Mouse (Mus musculus): ENCODE data around the gene Mgat5. TPM values are rescaled to one million over a fixed set of nuclear protein-coding genes. Genes with fewer than 3 reads are reported as not detected.

Gene Mgat5
- total RNA-seq, 1 experiment = 11.0 TPM

- in situ Hi-C loops (cut with MboI; ENCODE audit: low sequenced_read_pairs in 2 of 2, unreplicated experiment in 2 of 2) = no loop called here
- Histone ChIP-seq H3K4me1 (ENCODE audit: control insufficient read depth in 2 of 2, insufficient read depth in 2 of 2, low read length in 2 of 2, poor library complexity in 1 of 2) (peaks cover 3 to 6% of the 10 kb centered on the region in 2 experiments; a peak in 3 of 4 replicates), H3K4me3 (ENCODE audit: insufficient read depth in 1 of 2, low read depth in 1 of 2, low read length in 2 of 2, poor library complexity in 1 of 2, severe bottlenecking in 1 of 2) (no peak overlapping the region), H3K36me3 (ENCODE audit: control insufficient read depth, insufficient read depth, low read length, poor library complexity, severe bottlenecking) (peaks cover 2% of the 10 kb centered on the region; the same call in 1 of the 2 replicates), H3K27ac (ENCODE audit: insufficient read depth, low read depth, low read length, poor library complexity, severe bottlenecking) (no peak overlapping the region), H3K9ac (ENCODE audit: insufficient read depth, low read depth, low read length, poor library complexity, severe bottlenecking) (no peak overlapping the region), H3K9me3 (ENCODE audit: control insufficient read depth, insufficient read depth, low read depth, low read length) (no peaks in the 10 kb centered on the region)
- no peak for DNase-seq (ENCODE audit: low read depth, low spot score)
- TF ChIP-seq HCFC1 (IDR thresholded peaks at IDR 0.05; ENCODE audit: borderline replicate concordance, insufficient read depth, low read length) (no peak), CHD2 (IDR thresholded peaks at IDR 0.05; ENCODE audit: low read depth, low read length) (no peak)
These were observed 116.8 kb downstream of the Mgat5 start for GRCm38 (mm10) chr1:127321638-127322037.

- Histone ChIP-seq H3K4me1 (ENCODE audit: control insufficient read depth in 2 of 2, insufficient read depth in 2 of 2, low read length in 2 of 2, poor library complexity in 1 of 2) (peaks cover 3 to 6% of the 10 kb centered on the region in 2 experiments; a peak in 3 of 4 replicates), H3K27ac (ENCODE audit: insufficient read depth, low read depth, low read length, poor library complexity, severe bottlenecking) (no peak overlapping the region), H3K36me3 (ENCODE audit: control insufficient read depth, insufficient read depth, low read length, poor library complexity, severe bottlenecking) (peaks cover 2% of the 10 kb centered on the region; the same call in 1 of the 2 replicates), H3K9ac (ENCODE audit: insufficient read depth, low read depth, low read length, poor library complexity, severe bottlenecking) (no peak overlapping the region), H3K4me3 (ENCODE audit: insufficient read depth in 1 of 2, low read depth in 1 of 2, low read length in 2 of 2, poor library complexity in 1 of 2, severe bottlenecking in 1 of 2) (no peak overlapping the region), H3K9me3 (ENCODE audit: control insufficient read depth, insufficient read depth, low read depth, low read length) (no peaks in the 10 kb centered on the region)
- TF ChIP-seq CHD2 (IDR thresholded peaks at IDR 0.05; ENCODE audit: low read depth, low read length) = no peak
- no peak for TF ChIP-seq ZC3H11A (IDR thresholded peaks at IDR 0.05; ENCODE audit: borderline replicate concordance, low read depth, low read length)
- TF ChIP-seq MAFK (IDR thresholded peaks at IDR 0.05; ENCODE audit: insufficient read depth, low read depth, low read length) = no peak
- in situ Hi-C loops (cut with MboI; ENCODE audit: low sequenced_read_pairs in 2 of 2, unreplicated experiment in 2 of 2) = no loop called here
- DNase-seq (ENCODE audit: low read depth, low spot score) = no peak
These were observed 117.5 kb downstream of the Mgat5 start for GRCm38 (mm10) chr1:127322169-127322805.

GRCm38 (mm10) chr1:127325601-127326198 lies 120.9 kb downstream of the Mgat5 start:
- peaks cover 3 to 9% of the 10 kb centered on the region in 2 experiments; a peak in 3 of 4 replicates for H3K4me1 ChIP-seq (ENCODE audit: control insufficient read depth in 2 of 2, insufficient read depth in 2 of 2, low read length in 2 of 2, poor library complexity in 1 of 2)
- in situ Hi-C loops (cut with MboI; ENCODE audit: low sequenced_read_pairs in 2 of 2, unreplicated experiment in 2 of 2) = no loop called here

GRCm38 (mm10) chr1:127327773-127328172 lies 123.0 kb downstream of the Mgat5 start:
- no peaks in the 10 kb centered on the region for H3K9me3 ChIP-seq (ENCODE audit: control insufficient read depth, insufficient read depth, low read depth, low read length)
- no peak overlapping the region for H3K4me3 ChIP-seq (ENCODE audit: insufficient read depth in 1 of 2, low read depth in 1 of 2, low read length in 2 of 2, poor library complexity in 1 of 2, severe bottlenecking in 1 of 2)
- H3K27ac ChIP-seq (ENCODE audit: insufficient read depth, low read depth, low read length, poor library complexity, severe bottlenecking) = no peak overlapping the region
- H3K9ac ChIP-seq (ENCODE audit: insufficient read depth, low read depth, low read length, poor library complexity, severe bottlenecking) = no peak overlapping the region
- TF ChIP-seq MAFK (IDR thresholded peaks at IDR 0.05; ENCODE audit: insufficient read depth, low read depth, low read length) (no peak), ZC3H11A (IDR thresholded peaks at IDR 0.05; ENCODE audit: borderline replicate concordance, low read depth, low read length) (no peak), HCFC1 (IDR thresholded peaks at IDR 0.05; ENCODE audit: borderline replicate concordance, insufficient read depth, low read length) (no peak), ZNF384 (IDR thresholded peaks at IDR 0.05; ENCODE audit: low read depth, low read length) (no peak)
- in situ Hi-C loops (cut with MboI; ENCODE audit: low sequenced_read_pairs in 2 of 2, unreplicated experiment in 2 of 2) = no loop called here
- H3K4me1 ChIP-seq (ENCODE audit: control insufficient read depth in 2 of 2, insufficient read depth in 2 of 2, low read length in 2 of 2, poor library complexity in 1 of 2) = peaks cover 0 to 3% of the 10 kb centered on the region in 2 experiments; a peak in 1 of 4 replicates
- no peak for DNase-seq (ENCODE audit: low read depth, low spot score)
- no peaks in the 10 kb centered on the region for H3K36me3 ChIP-seq (ENCODE audit: control insufficient read depth, insufficient read depth, low read length, poor library complexity, severe bottlenecking)

More at GRCm38 (mm10) chr1:127325601-127326198, 120.9 kb downstream of the Mgat5 start:
- DNase-seq (ENCODE audit: low read depth, low spot score) = no peak
- H3K4me3 ChIP-seq (ENCODE audit: insufficient read depth in 1 of 2, low read depth in 1 of 2, low read length in 2 of 2, poor library complexity in 1 of 2, severe bottlenecking in 1 of 2) = no peak overlapping the region
- TF ChIP-seq CHD2 (IDR thresholded peaks at IDR 0.05; ENCODE audit: low read depth, low read length) (no peak), HCFC1 (IDR thresholded peaks at IDR 0.05; ENCODE audit: borderline replicate concordance, insufficient read depth, low read length) (no peak), ZNF384 (IDR thresholded peaks at IDR 0.05; ENCODE audit: low read depth, low read length) (no peak), ZC3H11A (IDR thresholded peaks at IDR 0.05; ENCODE audit: borderline replicate concordance, low read depth, low read length) (no peak), MAFK (IDR thresholded peaks at IDR 0.05; ENCODE audit: insufficient read depth, low read depth, low read length) (no peak)
- H3K36me3 ChIP-seq (ENCODE audit: control insufficient read depth, insufficient read depth, low read length, poor library complexity, severe bottlenecking) = peaks cover 2% of the 10 kb centered on the region; the same call in 1 of the 2 replicates
- H3K9me3 ChIP-seq (ENCODE audit: control insufficient read depth, insufficient read depth, low read depth, low read length) = no peaks in the 10 kb centered on the region
- H3K9ac ChIP-seq (ENCODE audit: insufficient read depth, low read depth, low read length, poor library complexity, severe bottlenecking) = no peak overlapping the region
- H3K27ac ChIP-seq (ENCODE audit: insufficient read depth, low read depth, low read length, poor library complexity, severe bottlenecking) = no peak overlapping the region
